Mouse (Mus musculus): ENCODE measurements around the gene Ccer2. TPM values are rescaled to one million over a fixed set of nuclear protein-coding genes. Genes with fewer than 3 reads are reported as not detected.

Ccer2 gene
- polyA plus RNA-seq, 1 experiment from 2014 or later = not detected

DNA sequence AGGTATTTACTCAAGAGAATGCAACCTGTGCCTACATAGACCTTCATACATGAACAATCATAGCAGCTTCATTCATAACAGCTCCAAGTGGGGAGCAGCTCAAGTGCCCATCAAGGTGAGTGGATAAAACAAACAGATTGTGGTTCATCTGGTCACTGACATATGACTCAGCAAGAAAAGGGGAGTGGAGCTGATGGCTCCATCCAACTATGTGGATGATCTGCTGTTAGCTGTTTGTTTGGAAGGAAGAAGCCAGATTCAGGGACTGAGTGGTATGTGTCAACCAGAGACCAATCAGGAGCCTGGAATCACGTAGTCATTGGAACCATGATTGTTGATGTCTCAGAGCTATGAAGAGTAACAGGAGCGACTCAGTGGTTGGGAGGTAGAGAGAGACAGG is 31.4 kb upstream of the Ccer2 start:
- ATAC-seq (no peak), DNase-seq (ENCODE audit: low read depth, low spot score) (no peak)
- in situ Hi-C loops (cut with MboI; ENCODE audit: low pct_unique_long_range_greater_than_20kb) = loop anchor here (5.0 kb wide), 2 partner anchors 122 to 282 kb away; no protein-coding TSS in a partner anchor
- H3K27me3 ChIP-seq = no peaks in the 10 kb centered on the region
- TF ChIP-seq CTCF (IDR thresholded peaks at IDR 0.05) = no peak
- POLR2A ChIA-PET = no interaction called here
- CTCF ChIA-PET = no interaction called here

DNA sequence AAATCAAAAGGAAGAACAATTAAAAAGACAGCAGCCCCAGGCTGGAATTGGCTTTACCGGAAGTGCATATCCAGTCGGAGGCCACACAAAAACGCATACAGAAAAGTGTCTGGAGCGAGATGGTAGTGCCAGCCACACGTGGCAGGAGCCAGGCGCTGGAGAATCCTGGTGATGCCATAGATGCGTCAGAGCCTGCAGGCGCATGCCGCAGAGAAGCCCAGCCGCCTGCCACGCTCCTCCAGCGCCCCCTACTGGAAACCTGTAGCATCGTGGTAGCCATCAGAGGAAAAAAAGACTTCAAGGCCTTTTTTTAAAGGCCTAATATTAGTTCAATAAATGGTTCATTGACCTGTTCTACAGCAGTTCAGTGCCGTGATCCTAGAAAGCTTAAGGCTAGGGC is 29.4 kb upstream of the Ccer2 start:
- peak; percentile 24 for ATAC-seq
- peak; percentile 95 for TF ChIP-seq CTCF (IDR thresholded peaks at IDR 0.05)
- in situ Hi-C loops (cut with MboI; ENCODE audit: low pct_unique_long_range_greater_than_20kb) = loop anchor here (5.0 kb wide), 2 partner anchors 124 to 284 kb away; no protein-coding TSS in a partner anchor
- ChIA-PET CTCF (interaction anchor here (1.0 to 1.2 kb wide), 2 partner anchors 36 to 285 kb away, joined by 3 read pairs; no protein-coding TSS in a partner anchor), POLR2A (no interaction called here)
- no peaks in the 10 kb centered on the region for H3K27me3 ChIP-seq
- DNase-seq (ENCODE audit: low read depth, low spot score) = peak; percentile 30

DNA sequence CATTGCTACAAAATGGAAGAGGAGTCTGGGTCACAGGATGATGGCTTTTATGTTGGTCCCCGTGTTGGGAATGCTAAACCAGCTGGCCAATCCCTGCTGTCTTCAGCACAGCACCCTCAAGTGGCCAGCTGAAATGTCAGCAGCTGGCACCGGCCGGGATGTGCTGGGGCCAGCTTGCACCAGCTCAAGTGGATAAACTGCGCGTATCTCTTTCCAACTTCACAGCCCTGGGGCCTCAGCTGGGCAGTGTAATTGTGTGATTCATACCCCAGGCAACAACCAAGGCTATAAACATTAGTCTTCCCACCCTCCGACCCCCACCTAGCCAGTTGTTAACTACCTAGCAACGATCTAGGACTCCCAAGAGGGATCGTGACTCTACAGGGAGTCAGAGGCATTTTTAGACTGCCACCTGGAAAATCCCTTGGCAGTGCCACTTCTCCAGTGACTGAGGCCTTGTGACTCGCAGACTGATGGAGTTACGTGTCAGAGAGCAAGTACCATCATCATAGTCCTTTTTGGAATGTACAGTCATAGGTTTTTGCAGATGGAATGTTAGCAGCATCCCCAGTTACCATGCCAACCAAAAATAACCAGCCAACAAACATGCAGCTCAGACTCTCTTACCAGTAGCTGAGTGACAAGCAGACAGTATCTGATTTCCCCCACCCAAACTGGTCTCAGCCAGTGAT is 28.2 kb upstream of the Ccer2 start:
- DNase-seq (ENCODE audit: low read depth, low spot score) = peak; percentile 65
- POLR2A ChIA-PET = no interaction called here
- ATAC-seq = peak; percentile 76
- CTCF ChIA-PET = interaction anchor here (0.9 to 1.4 kb wide), 8 partner anchors 14 to 288 kb away, joined by 3 to 5 read pairs (median 3); partner anchors contain the start of genes Mrps12 and Sars2
- in situ Hi-C loops (cut with MboI; ENCODE audit: low pct_unique_long_range_greater_than_20kb) = loop anchor here (5.0 kb wide), 2 partner anchors 125 to 285 kb away; no protein-coding TSS in a partner anchor
- H3K27me3 ChIP-seq = no peaks in the 10 kb centered on the region
- TF ChIP-seq CTCF (IDR thresholded peaks at IDR 0.05) = no peak

DNA sequence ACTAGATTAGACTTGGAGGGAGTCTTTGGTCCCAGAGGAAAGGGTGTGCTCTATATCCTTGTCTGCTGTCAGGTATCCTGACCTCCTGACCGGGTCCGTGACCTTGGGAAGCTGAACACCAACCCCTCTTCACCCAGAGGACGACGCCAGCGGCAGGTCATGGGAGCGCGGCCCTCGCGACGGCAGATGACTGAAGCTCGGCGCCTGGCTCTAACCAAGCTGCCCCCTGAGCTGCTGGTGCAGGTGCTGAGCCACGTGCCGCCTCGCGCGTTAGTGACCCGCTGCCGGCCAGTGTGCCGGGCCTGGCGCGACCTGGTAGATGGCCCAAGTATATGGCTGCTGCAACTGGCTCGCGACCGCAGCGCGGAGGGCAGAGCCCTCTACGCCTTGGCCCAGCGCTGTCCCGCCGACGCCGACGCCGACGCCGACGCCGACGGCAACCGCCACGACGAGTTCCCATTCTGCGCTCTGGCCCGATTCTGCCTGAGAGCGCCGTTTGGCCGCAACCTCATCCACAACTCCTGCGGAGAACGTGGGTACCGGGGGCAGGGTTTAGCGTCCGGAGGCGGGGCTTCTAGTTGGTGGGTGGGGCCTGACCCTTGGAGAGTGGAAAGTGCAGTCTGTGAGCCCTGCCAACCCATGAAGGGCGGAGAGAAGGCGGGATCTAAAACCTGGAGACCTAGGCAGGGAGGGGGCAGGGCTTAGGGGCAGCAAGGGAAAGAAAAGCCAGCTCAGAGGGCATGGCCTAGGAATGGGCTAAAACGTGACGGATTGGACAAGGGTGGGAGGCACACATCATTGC is 23.4 kb upstream of the Ccer2 start:
- no peak for TF ChIP-seq CTCF (IDR thresholded peaks at IDR 0.05)
- in situ Hi-C loops (cut with MboI; ENCODE audit: low pct_unique_long_range_greater_than_20kb) = no loop called here
- H3K27me3 ChIP-seq = no peaks in the 10 kb centered on the region
- no peak for DNase-seq (ENCODE audit: low read depth, low spot score)
- ChIA-PET POLR2A (no interaction called here), CTCF (no interaction called here)
- no peak for ATAC-seq

DNA sequence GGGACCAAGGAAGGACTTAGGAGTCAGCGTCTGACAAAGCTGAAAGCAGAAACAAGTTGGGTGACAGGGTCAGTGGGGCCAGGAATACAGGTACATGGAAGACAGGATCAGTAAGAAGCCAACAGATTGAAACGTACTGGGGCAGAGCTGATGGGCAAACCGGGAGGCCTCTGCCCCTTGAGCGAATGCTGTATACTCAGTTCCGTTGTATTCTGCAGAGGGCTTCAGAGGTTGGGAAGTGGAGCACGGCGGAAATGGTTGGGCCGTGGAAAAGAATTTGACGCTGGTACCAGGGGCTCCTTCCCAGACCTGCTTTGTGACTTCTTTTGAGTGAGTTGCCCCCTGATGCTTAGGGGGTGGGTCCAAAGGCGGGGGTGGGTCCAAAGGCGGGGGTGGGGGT is 22.8 kb upstream of the Ccer2 start:
- H3K27me3 ChIP-seq = no peaks in the 10 kb centered on the region
- CTCF ChIA-PET = no interaction called here
- no peak for DNase-seq (ENCODE audit: low read depth, low spot score)
- POLR2A ChIA-PET = no interaction called here
- in situ Hi-C loops (cut with MboI; ENCODE audit: low pct_unique_long_range_greater_than_20kb) = no loop called here
- no peak for ATAC-seq
- no peak for TF ChIP-seq CTCF (IDR thresholded peaks at IDR 0.05)

DNA sequence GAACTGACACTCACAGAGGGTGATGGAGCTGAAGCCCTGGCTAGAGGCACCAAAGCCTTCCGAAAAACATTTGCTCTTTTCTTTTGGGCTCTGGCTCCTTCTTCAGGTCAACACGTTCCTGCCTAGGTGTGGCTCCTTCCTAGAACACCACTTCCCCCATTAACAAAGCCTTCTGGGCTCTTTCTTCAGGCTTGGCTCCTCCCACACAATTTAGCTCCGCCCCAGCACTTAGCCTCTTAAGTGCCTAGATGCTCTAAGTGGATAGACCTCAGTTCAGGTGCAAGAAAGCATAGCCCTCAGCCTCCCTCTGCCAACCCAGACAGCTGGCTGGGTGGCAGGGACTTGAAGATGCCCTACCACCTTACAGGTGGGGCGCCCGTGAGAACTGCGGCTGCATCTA is 20.3 kb upstream of the Ccer2 start:
- DNase-seq (ENCODE audit: low read depth, low spot score) (no peak), ATAC-seq (no peak)
- TF ChIP-seq CTCF (IDR thresholded peaks at IDR 0.05) = no peak
- ChIA-PET CTCF (no interaction called here), POLR2A (no interaction called here)
- in situ Hi-C loops (cut with MboI; ENCODE audit: low pct_unique_long_range_greater_than_20kb) = no loop called here
- H3K27me3 ChIP-seq = no peaks in the 10 kb centered on the region

DNA sequence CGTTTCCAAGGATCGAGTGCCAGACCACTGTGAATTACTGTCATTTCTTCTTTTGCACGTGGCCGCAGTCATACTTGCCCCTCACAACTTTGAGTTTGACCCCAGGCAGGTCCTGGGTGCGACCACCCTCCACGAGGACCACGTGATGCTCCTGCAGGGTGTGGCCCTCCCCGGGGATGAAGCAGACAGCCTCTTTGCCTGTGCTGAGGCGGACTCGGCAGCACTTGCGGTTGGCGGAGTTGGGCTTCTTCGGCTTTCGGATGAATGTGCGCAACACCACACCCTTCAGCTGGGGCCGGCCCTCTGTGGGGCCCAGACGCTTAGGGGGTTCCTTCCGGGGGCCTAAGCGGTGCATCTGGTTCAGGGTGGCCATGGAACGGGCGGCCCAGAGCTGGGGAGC is 16.1 kb upstream of the Ccer2 start:
- CTCF ChIA-PET = no interaction called here
- ATAC-seq (no peak), DNase-seq (ENCODE audit: low read depth, low spot score) (no peak)
- TF ChIP-seq CTCF (IDR thresholded peaks at IDR 0.05) = no peak
- POLR2A ChIA-PET = no interaction called here
- in situ Hi-C loops (cut with MboI; ENCODE audit: low pct_unique_long_range_greater_than_20kb) = no loop called here
- no peaks in the 10 kb centered on the region for H3K27me3 ChIP-seq

DNA sequence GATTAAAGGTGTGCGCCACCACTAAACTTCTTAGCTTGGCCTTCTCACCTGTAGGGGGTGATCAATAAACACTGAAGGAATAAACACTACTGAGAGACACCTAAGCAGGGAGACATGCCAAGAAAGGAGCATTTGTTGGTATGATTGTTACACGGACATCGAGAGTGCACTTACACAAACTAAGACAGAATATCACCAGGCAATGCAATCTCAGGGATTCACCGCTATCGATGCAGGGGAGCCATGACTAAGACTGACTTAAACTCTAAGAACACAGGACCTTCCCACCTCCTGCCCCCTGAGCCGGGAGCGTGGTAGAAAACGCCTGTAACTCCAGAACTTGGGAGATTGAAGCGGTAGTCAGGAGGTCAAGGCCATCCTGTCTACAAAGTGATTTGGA is 15.0 kb upstream of the Ccer2 start:
- ChIA-PET POLR2A (no interaction called here), CTCF (no interaction called here)
- no peak for DNase-seq (ENCODE audit: low read depth, low spot score)
- no peak for TF ChIP-seq CTCF (IDR thresholded peaks at IDR 0.05)
- no peak for ATAC-seq
- H3K27me3 ChIP-seq = no peaks in the 10 kb centered on the region
- in situ Hi-C loops (cut with MboI; ENCODE audit: low pct_unique_long_range_greater_than_20kb) = no loop called here

DNA sequence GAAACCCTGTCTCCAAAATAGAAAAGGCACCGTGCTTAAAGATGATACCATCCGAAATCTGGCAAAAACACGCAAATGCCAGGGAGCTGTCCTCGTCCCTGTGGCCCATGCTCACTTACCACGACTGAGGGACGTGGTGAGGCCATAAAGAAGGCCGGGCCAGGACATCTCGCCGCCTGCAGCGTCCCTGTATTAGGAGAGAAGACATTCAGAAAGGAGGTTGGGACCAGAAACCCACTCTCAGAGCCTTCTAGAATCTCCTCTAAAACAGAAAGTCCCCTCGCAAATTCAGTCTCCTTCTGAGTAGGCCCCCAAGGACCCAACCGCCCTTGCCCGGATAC is 14.6 kb upstream of the Ccer2 start:
- CTCF ChIA-PET = interaction anchor here (0.7 to 1.6 kb wide), 6 partner anchors 14 to 304 kb away, joined by 3 to 5 read pairs (median 4); partner anchors contain the start of genes Ccer2, Gmfg and Sirt2
- DNase-seq (ENCODE audit: low read depth, low spot score) = no peak
- ATAC-seq = no peak
- no peak for TF ChIP-seq CTCF (IDR thresholded peaks at IDR 0.05)
- POLR2A ChIA-PET = no interaction called here
- no peaks in the 10 kb centered on the region for H3K27me3 ChIP-seq
- in situ Hi-C loops (cut with MboI; ENCODE audit: low pct_unique_long_range_greater_than_20kb) = no loop called here

DNA sequence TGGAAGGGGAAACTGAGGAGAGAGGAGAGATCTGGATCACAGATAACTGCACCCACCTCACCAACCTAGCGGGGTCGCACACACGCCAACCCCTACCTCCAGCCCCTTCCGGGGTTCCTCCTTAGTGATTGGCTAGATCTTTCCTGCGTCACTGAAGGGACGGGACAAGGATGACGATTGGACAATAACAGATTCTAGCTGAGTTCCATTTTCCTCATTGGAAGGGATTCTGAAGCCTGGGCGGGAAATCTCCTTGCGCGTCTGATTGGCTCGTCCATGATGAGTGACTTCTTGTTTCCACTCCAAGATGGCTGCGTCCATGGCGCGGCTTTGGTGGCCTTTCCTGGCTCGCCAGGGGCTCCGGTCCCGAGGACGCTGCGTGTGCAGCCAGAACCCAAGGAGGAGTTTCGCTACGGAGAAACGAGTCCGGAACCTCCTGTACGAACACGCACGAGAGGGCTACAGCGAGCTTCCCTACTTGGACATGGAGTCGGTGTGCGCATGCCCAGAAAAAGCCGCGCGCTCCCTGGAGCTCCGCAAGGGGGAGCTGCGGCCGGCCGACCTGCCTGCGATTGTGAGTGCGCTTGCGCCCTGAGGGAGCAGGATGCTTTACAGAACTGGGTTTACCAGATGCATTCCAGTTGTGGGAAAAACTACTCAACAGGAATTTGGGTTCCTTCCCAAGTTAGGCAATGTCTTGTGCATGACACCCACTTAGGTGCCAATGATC is 14.1 kb upstream of the Ccer2 start, which contains the start of the genes Mrps12 and Sars2:
Mrps12 (minus strand) TSS at position 112 of the 730 bp plus-strand sequence.
Sars2 (plus strand) TSS at position 284 of the 730 bp plus-strand sequence.
- TF ChIP-seq CTCF (IDR thresholded peaks at IDR 0.05) = no peak
- POLR2A ChIA-PET = no interaction called here
- ATAC-seq (peak; percentile 97), DNase-seq (ENCODE audit: low read depth, low spot score) (peak; percentile 89)
- no peaks in the 10 kb centered on the region for H3K27me3 ChIP-seq
- in situ Hi-C loops (cut with MboI; ENCODE audit: low pct_unique_long_range_greater_than_20kb) = no loop called here
- CTCF ChIA-PET = interaction anchor here (0.7 to 1.6 kb wide), 7 partner anchors 14 to 305 kb away, joined by 3 to 5 read pairs (median 3); partner anchors contain the start of genes Ccer2, Fbxo17, Gmfg and Sirt2
